Mouse (Mus musculus): Measurements from ENCODE around the gene Naa60. TPM values are rescaled to one million over a fixed set of nuclear protein-coding genes. Genes with fewer than 3 reads are reported as not detected.

Gene Naa60
- polyA plus RNA-seq (2012; ENCODE audit: low replicate concordance): 53.2 and 61.9 TPM in 2 replicates

GRCm38 (mm10) chr16:3872216-3873047, at the start of gene Naa60:
Gene Naa60 (plus strand): TSS chr16:3872375.

GRCm38 (mm10) chr16:3830588-3831109, 41.5 kb upstream of the Naa60 start, which contains the start of gene Olfr15:
Gene Olfr15 (plus strand): TSS chr16:3830878.

GRCm38 (mm10) chr16:3846711-3847518, 25.3 kb upstream of the Naa60 start, which contains the start of gene Zfp174:
Gene Zfp174 (plus strand): TSS chr16:3847268.

GRCm38 (mm10) chr16:3884201-3885064, 12.3 kb downstream of the Naa60 start, which contains the start of the genes Zfp597 and Gm20695:
Gene Zfp597 (minus strand): TSS chr16:3884561.
Gene Gm20695 (plus strand): TSS chr16:3884648.

GRCm38 (mm10) chr16:3908537-3909111, 36.4 kb downstream of the Naa60 start, which contains the start of the genes 1700037C18Rik and Cluap1:
Gene 1700037C18Rik (minus strand): TSS chr16:3908689.
Gene Cluap1 (plus strand): TSS chr16:3908801.

Other genes starting within 250 kb of the Naa60 start
- gene Mefv, start 154.3 kb upstream of the Naa60 start, polyA plus RNA-seq (2012; ENCODE audit: low replicate concordance): 3.0 and 4.8 TPM in 2 replicates
- gene Zfp263, start 128.3 kb upstream of the Naa60 start, polyA plus RNA-seq (2012; ENCODE audit: low replicate concordance): 25.4 and 51.8 TPM in 2 replicates
- gene Olfr15, start 41.5 kb upstream of the Naa60 start, polyA plus RNA-seq (2012; ENCODE audit: low replicate concordance): 0.15 TPM in 1 of 2 replicates, not detected in the other
- 0.21 and 0.22 TPM in 2 replicates for gene Zfp174, start 25.1 kb upstream of the Naa60 start, polyA plus RNA-seq (2012; ENCODE audit: low replicate concordance)
- 6.7 and 8.3 TPM in 2 replicates for gene Zfp597, start 12.2 kb downstream of the Naa60 start, polyA plus RNA-seq (2012; ENCODE audit: low replicate concordance)
- gene Gm20695, start 12.3 kb downstream of the Naa60 start, polyA plus RNA-seq (2012; ENCODE audit: low replicate concordance): not detected in 2 replicates
- 16.6 and 29.0 TPM in 2 replicates for gene 1700037C18Rik, start 36.3 kb downstream of the Naa60 start, polyA plus RNA-seq (2012; ENCODE audit: low replicate concordance)
- gene Cluap1, start 36.4 kb downstream of the Naa60 start, polyA plus RNA-seq (2012; ENCODE audit: low replicate concordance): 18.8 and 31.8 TPM in 2 replicates
- 4.5 and 5.5 TPM in 2 replicates for gene Nlrc3, start 104.3 kb downstream of the Naa60 start, polyA plus RNA-seq (2012; ENCODE audit: low replicate concordance)
- gene Slx4, start 131.4 kb downstream of the Naa60 start, polyA plus RNA-seq (2012; ENCODE audit: low replicate concordance): 13.6 and 28.3 TPM in 2 replicates
- not detected in 2 replicates for gene Dnase1, start 164.6 kb downstream of the Naa60 start, polyA plus RNA-seq (2012; ENCODE audit: low replicate concordance)
- gene Trap1, start 205.5 kb downstream of the Naa60 start, polyA plus RNA-seq (2012; ENCODE audit: low replicate concordance): 125 and 198 TPM in 2 replicates

All from hematopoietic multipotent progenitor cell, adult 10-12 weeks (in vitro differentiated cells).